Mouse (Mus musculus) spleen, postnatal 10 days (tissue): ENCODE measurements around the gene Ghrhr.

Experiments used
- DNase-seq, 2 experiments: peaks; one replicate each; pipeline ENCODE4 v3.0.0; 2021 to 2022; ENCODE audit warnings: low spot score in 2 of 2

Ghrhr gene

DNA sequence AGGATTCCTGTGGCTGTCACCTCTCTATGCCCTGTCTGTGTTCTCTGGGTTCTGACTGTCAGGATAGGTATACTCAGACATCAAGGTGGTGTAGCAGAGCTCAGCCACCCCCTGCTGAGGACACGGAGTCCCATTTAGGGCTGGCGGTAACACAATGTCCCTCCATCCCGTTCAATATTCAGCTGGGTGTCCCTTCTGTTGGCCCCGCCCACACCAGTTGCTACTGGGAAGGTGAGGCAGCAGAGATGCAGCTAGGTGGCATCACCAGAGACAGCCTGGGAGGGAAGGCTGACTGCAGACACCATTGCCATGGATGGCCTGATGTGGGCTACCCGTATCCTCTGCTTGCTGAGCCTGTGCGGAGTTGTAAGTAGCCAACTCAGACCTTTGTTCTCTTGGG, at the start of gene Ghrhr:
Gene Ghrhr (plus strand): TSS at position 220 of the 400 bp plus-strand sequence.
- no peak for DNase-seq

DNA sequence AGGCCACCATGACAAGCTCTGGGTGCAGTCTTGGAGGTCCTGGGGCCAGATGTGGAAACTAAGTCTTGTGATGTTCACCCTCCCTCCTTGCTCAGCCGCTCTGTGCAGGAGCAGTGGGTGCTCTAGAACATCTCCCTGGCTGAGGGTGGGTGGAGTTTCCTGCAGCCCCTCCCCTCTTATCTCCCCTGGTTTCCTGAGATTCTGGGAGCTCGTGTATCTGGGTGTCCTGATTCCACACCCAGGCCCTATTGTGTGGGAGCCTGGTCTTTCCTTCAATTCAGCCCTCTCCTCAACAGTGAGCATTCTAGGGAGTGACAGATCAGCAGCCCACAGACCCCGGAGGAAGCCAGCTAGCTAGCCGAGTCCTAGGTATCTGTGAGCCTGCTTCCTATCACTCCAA, 49.8 kb upstream of the Ghrhr start:
- DNase-seq: no peak

DNA sequence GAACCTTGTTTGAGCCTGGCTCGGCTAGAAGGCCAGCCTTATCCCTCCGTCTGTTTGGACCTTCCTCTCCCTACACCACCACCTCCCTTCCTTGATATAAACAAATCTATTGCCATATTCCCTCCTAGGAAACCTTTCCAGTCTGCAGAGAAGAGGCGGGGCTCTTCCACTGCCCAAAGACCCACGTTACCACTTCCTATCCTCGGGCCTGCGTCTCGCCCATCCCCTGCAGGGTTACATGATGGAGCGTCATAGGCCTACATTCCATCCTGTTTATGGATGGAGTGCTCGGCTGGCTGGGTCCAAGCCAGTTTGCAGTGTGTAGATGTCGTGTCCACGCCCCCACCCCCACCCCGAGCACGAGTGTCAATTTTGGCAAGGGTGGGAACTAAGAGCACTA, 48.8 kb upstream of the Ghrhr start:
- no peak for DNase-seq

DNA sequence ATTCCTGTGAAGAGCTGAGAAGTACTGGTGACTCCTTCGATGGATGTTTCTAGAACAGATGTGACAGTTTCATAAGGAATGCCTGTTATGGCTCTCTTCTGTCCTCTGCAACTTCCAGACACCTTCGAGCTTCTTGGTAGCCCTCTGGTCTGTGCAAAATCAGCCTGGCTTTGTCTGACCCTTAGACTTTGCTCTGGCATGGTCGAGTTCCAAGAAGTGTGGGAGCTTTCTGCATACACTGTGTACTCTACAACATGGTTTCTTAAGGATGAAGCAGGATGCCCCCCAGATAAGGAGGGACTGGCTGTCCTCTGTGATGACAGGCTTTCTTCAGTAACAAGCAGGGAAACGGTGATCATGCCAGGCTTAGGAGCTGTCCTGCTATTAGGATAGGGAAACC, 47.9 kb upstream of the Ghrhr start:
- DNase-seq: no peak

DNA sequence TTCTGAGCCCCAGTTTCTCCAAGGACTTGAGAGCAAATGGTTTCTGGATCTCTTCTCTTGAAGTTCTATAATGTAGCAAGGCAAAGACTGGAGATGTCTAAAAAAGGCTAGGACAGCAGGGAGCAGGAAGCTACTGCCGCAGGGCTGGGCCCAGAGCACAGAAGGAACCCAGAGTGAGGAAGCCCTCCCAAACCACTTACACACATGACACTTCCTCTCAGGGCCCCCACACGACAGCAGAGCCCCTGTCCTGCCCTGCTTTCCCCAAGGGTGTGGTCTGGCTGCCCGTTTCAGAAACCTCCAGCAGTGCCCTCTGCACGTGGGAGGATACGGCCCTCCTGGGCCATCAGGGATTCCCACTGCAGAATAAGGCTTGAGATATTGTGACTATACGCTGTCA, 44.8 kb upstream of the Ghrhr start:
- no peak for DNase-seq

DNA sequence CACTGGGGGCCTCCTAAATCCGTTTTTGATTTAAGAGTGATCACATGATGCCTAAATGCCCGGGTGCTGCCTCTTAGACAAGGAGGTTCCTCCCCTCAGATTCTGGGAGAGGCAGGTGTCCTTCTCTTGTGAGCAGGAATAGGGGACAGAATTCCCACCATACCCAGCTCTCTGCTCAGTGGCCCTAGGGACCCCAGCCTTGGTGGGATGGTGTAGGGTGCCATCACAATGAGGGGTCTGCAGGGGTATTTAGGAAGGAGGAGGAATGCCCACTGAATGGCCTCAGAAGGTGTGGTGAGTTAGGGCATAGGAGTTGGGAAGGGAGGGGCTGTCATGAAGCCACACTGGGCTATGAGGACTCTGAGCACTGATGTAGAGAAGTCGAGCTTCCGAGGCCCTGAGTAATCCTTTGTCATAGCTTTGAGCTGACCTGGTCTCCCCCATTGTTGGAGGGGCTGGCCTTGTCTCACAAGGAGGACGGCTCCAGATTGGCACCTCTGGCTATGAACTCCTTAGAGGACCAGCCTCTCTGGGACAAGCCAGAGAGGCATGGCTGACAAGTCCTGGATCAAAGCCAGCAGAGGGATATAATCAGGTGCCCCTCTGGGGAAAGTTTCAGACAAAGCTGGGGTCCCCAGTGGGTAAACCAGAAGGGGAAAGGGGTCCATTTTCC, 43.9 kb upstream of the Ghrhr start:
- DNase-seq: no peak

DNA sequence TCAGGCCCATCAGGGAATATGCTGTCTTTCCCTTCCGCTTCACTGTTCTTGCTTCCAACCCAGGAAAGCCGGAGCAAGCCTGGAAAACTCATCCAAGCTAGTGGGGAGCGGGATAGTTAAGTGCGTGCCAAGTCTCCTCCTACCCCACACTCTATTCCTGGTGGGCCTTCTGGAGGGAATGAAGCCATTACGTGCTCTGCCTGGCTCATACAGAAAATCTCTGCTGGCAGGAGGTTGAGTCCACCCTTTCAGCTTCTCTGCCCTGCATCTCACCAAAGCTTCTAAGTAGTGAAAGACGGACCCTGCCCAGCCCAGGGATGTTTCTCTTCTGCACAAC, 43.4 kb upstream of the Ghrhr start:
- DNase-seq: no peak

DNA sequence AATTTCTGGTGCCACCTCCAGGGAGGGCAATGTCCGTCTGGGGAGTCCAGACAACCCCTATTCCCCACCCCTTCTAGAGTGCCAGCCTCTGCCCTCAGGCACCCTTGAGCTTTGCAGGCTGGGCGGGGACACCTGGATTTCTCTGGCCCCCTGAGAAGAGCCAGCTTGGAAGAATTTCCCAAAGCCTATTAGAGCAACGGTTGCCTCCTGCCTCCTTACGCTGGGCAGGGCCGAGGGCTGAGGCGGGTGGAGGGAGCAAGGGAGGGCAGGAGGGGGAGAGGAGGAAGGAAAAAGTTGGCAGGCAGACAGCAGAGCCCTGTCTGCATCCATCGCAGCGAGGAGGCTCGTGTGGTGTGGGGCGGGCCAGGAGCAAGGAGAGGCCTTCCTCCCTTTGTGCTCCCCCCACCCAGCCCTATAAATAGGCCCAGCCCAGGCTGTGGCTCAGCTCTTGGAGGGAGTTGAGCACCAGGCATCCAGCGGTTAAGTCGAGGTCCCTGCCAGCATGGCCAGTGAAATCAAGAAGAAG, 40.0 kb upstream of the Ghrhr start, which contains the start of gene Aqp1:
Gene Aqp1 (plus strand): TSS at position 444 of the 526 bp plus-strand sequence.
- peak; percentile 80 to 83 for DNase-seq

DNA sequence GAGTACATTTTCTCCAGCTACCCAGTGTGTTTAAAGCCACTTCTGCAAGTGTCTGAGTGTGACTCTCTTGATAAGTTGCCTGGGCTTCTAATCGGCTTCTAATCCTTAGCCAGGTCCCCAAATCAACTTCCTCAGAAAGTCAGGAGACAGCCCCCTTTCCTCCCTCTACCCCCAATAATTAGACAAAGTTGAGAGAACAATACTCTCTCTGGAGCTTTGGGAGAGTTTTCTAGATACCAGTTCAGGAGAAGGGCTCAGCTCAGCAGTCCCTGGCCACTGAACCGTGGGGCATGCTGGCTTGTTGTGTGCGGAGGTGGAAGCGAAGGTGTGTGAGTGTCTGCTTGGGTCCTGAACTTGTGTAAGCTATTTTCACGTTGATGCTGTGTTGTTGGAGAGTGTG, 38.9 kb upstream of the Ghrhr start:
- DNase-seq: peak in 1 of 2 experiments; percentile 57

DNA sequence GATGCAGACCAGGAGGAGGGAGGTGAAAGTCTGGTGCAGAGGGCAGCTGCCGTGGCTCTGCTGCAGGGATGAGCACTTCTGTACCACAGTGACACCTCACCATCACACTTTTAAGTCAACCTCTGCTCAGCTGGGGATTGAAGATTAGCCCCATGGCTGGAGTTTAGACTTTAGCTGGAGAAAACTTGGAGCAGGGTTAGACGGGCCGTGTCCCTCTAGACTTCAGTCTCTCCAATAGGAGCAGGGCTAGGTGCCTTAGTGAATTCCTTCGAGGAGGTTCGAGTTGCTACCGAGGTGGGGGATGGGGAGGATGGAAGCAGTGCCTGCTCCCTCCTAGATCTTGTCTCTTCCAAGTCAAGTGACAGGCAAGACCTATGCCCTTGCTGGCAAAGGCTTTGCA, 38.0 kb upstream of the Ghrhr start:
- DNase-seq: peak; percentile 52 to 68

DNA sequence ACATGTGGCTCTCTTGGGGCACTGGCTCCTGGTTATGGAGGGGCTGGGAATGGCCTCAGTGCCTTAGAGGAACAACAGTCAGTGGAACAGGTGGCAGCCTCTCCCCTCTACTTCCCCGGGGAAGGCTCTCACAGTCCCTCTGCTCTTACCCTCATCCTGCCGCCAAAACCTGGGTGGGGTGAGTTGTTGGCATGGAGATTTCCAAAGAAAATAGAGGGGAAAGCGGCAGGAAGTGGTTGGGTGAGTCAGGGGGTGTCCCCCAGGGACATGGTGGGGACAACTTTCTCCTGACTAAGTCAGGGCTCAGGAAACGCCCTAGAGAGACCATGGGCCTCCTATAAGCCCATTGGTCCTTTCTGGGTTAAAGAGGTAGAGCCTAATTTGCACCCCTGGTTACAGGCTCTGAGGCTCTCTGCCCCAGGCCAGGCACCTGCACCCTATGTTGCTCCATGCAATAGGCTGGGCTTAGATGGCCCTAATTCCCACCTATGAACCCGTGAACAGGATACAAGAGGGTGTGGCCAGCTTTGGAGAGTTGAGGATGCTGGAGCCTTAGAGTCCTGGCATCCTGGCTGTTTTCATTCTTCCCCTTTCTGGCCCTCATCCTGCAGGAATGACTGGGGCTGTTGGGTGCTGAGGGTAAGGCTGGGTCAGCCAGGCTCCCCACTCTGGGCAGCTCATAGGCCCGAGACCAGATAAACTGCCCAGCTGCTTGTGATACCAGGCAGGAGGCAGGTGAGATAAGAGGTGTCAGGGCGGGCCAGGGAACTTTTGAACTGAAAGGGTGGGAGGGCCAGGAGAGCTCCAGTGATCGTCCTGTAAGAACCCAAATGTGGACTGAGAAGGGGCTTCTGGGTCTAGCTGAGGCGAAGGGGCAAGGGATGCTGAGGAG, 36.9 kb upstream of the Ghrhr start:
- peak; percentile 76 to 80 for DNase-seq

DNA sequence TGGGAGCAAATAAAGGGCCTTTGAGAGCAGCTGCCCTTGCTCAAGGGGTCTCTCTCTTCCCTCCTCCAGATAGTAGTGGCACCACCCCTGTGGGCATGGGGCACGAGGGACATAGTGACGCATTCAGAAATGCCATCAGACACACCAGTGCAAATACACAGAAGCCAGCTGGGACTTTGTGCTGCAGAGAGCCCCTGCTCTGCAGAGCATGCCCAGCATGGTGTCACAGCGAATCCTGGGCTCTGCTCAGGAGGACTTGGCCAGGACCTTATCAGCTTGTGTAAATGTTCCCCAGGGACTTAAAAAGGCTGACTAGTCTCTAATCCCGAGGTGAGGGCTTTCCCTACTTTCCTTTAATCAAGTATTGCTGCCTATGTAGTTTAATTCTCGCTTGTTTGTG, 34.4 kb upstream of the Ghrhr start:
- no peak for DNase-seq

DNA sequence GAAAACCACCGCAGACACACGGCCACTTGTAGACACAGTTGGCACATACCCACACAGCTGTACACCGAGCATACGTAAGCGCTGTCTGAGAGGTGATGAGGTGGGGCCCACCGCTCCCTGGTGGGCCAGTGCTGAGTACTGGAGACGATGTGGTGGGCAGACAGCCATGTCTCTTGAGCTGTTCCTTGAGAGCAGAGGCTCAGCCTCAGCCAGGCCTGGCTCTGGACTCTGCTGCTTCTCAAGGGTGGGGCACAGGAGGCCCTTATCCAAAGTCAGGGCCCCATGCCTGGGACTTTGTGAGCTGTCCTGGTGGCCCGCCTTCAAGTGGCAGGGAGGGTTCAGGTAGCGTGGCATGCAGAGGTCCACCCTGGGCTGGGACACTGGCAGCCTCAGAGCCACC, 33.8 kb upstream of the Ghrhr start:
- no peak for DNase-seq

DNA sequence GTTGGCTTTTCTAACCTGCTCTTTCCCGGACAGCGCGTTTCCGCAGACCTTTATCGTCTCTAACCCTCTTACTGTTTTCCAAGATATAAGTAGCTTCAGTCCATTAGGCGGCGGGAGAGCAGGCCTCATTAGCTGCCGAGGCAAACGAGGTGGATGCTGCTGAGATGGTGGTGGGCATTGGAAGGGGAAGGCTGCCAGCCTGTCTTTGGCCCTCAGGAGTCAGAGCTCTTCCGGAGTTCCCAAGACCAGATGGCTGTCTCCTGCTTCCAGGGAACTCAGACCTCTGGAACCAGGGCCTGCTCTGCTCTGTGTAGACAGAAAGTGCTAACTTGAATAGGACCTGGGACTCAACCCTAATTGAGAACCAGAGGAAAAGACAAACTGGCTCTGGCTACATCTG, 32.6 kb upstream of the Ghrhr start:
- no peak for DNase-seq

DNA sequence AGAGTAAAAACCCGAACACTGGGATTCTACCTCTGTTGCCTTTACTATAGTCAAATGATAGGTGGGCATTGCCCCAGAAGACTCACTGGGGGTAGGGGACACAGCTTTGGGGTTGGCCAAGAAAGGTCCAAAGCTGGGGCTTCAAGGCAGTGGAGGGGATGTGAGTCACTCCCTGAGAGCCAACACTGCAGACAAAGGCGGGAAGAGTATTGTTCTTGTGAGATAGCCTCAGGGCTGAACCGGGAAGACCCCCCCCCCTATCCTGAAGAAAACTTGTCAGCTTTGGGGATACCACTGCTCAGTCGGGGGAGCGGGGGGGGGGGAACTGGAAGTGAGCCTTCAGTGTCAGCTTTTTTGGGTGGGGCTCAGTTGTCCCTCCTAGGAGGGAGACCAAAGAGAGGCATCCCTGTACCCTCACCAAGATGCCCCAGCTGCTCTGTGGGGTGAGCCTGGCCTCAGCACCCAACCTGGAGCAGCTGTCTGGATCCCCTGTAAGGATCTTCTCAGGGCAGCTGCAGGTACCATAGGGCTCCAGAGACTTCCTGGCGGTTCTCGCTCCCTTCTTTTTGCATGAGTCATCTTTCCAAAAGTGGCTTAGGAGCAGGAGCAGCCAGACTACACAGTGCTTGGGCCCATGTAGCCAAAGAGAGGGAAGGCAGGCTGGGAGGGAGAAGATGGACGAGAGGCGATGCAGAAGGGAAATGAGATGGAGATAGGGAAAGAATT, 31.6 kb upstream of the Ghrhr start:
- no peak for DNase-seq

DNA sequence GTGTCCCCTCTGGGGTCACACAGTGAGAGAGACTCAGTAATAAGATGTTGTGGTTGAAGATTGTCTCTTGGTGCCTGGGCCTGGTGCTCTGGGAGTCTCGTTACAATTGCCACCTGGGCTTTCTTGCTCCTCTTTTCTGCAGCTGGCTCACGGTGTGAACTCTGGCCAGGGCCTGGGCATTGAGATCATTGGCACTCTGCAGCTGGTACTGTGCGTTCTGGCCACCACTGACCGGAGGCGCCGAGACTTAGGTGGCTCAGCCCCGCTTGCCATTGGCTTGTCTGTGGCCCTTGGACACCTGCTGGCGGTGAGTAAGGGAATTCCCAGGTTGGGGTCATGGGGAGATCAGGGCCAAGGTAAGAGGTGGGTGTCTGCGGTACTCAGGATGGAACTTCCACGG, 30.8 kb upstream of the Ghrhr start:
- no peak for DNase-seq

DNA sequence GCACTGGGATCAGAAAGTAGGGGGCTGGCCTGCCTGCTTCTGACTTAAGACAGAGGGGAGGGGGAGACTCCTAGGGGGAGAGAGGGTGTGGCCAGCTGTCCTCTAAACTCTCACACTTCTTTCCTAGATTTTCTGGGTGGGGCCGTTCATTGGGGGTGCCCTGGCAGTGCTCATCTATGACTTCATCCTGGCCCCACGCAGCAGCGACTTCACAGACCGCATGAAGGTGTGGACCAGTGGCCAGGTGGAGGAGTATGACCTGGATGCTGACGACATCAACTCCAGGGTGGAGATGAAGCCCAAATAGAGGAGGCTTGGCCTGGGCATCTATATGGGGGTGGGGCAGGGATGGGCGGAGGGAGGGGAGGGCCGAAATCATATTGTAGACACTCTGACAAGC, 29.6 kb upstream of the Ghrhr start:
- no peak for DNase-seq

DNA sequence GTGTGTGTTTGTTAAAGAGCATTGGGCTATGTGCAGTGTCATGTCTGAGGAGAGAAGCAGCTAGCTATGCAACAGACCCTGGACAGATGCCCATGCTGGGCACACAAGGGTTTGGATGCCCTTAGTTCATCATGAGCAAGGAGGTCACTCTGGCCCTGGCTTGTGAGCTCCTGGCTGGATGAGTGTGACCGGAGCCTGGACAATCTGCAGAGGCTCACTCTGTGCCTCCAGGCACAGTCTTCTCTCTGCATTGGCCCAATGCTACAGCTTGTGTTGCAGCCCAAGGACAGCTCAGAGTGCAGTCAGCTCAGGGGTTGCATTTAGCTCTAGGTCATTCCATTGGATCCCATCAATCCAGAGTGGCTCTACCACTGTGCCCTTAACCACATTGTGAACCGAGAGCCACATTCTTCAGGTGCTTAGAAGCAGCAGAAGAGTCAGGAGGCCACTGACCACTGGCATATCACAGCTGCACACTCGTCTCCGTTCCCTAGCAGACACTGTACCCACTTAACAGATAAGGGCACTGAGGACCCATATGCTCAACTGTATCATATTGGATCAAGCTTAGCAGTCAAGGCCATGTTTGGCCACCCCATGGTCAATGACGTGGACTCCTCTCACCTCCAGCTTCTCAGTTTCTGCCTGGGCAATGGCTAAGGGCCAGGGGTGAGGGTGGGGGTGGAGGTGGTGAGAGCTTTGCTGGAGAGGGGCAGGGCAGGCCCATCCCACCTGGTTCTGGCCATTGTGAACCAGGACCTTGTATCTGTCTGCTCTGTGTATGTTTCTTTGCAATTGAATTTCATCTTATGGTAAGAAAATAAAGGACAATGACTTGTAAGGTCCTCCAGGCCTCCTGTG, 28.2 kb upstream of the Ghrhr start:
- no peak for DNase-seq

DNA sequence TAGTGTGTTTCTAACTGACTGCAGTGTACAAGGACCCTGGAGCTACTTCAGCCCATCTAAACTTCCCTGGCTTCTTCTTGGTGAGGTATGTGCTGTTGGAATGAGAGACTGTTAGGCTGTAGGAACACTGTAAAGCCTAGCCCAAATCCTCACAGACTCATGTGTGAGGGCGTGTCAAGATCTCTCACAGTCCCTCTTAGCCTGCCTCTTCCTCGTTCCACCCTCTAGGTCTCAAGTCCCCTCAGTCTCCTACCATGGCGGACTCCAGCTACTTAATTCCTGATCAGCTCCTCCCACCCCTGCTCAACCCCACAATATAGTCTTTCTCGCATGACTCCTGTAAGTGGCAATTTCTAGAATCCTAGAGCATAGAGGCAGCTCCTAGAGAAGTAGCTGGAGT, 26.9 kb upstream of the Ghrhr start:
- DNase-seq: peak in 1 of 2 experiments; percentile 4

DNA sequence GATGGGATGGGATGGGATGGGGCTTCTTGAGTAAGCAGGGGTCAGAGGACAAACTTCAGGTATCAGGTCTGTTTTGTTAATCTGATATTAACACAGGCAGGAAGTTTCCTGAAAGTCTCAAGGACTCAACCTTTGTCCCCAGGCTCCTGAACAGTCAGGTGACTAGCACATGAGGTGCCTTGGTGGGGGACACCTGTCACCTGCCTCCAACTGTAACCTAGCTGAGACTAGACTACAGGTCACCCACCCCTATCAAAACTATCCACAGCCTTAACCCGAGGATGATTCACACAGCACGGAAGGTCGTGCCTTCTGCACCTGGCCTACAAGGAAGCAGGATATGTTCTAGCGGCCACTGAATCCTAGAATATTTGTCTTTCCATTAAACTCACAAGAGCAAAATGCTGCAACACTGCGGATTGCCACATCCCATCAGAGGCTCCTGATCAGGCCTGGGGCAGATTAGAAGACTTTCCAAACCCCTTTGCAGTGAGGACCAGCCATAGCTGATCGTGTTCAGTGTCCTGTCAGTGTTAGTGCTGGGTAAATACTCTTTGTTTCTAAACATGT, 25.6 kb upstream of the Ghrhr start:
- peak in 1 of 2 experiments; percentile 7 for DNase-seq

DNA sequence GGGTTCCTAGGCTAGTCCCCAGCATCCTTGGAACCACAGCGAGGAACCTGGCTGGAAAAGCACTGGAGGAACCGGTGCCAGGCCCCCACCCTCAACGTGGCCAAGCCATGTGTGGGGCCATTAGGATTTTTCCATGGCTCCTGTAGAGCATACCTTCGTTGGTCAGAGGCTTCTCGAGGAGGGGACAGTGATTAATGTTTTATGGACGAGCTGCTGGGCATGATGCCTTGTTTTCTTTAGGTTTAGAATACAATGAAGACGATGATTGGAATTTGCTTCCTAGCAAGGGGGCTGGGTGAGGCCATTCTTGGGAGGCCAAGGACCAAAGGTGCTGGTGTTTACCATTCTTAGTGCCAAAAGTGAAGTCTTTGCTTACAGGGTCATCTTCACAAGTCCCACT, 24.4 kb upstream of the Ghrhr start:
- no peak for DNase-seq
